Mouse (Mus musculus) liver, embryonic 14.5 days (tissue): ENCODE data around the gene Med12l. TPM values are rescaled to one million over a fixed set of nuclear protein-coding genes. Genes with fewer than 3 reads are reported as not detected.

Experiments
- ATAC-seq: fragments of 200-750 bp; cut with Nextera tagmentation; 2 replicates; pipeline ENCODE4 v1.8.0; 2017; ENCODE audit warnings: moderate number of reproducible peaks, mild to moderate bottlenecking, moderate library complexity; ENCODE audit not compliant: insufficient read depth
- DNase-seq, 3 experiments: peaks; one replicate each; pipeline ENCODE4 v3.0.0-alpha.2; 2012 to 2013; ENCODE audit warnings: low read depth in 3 of 3, low spot score in 3 of 3
- H3K27ac ChIP-seq: fragments of 300-500 bp; sonication (generic); 2 replicates; pipeline ENCODE4 v1.5.1; 2014; ENCODE audit warnings: moderate library complexity, mild to moderate bottlenecking, control low read depth, inconsistent platforms
- H3K27me3 ChIP-seq: fragments of 300-500 bp; sonication (generic); 2 replicates; pipeline ENCODE4 v1.6.1; 2014; ENCODE audit warnings: mild to moderate bottlenecking, low read length, moderate library complexity; ENCODE audit not compliant: control insufficient read depth, insufficient read depth
- H3K36me3 ChIP-seq: fragments of 300-500 bp; sonication (generic); replicated peaks from 2 replicates; pipeline ENCODE4 v1.6.1; 2014; ENCODE audit warnings: low read depth; ENCODE audit not compliant: control insufficient read depth, insufficient read depth
- H3K4me1 ChIP-seq, 2 experiments: fragments of 200-500 bp in 1 of 2; fragments of 300-500 bp in 1 of 2; sonication (generic) in 1 of 2; replicated peaks; 2 replicates each; pipeline ENCODE4 v1.6.1; 2012 to 2014; ENCODE audit warnings: antibody characterized with exemption in 1 of 2, inconsistent platforms in 1 of 2, low read length in 1 of 2; ENCODE audit not compliant: control insufficient read depth in 2 of 2, insufficient read depth in 2 of 2
- H3K4me2 ChIP-seq: fragments of 300-500 bp; sonication (generic); 2 replicates; pipeline ENCODE4 v1.6.1; 2014; ENCODE audit warnings: low read depth, mild to moderate bottlenecking, control low read depth, moderate library complexity
- H3K4me3 ChIP-seq, 2 experiments: fragments of 200-500 bp in 1 of 2; fragments of 300-500 bp in 1 of 2; sonication (generic) in 1 of 2; 2 replicates each; pipeline ENCODE4 v1.5.1; 2012 to 2014; ENCODE audit warnings: low read depth in 2 of 2, low read length in 2 of 2, mild to moderate bottlenecking in 2 of 2, control low read depth in 1 of 2, inconsistent platforms in 1 of 2, moderate library complexity in 1 of 2; ENCODE audit not compliant: insufficient read depth in 1 of 2
- H3K9ac ChIP-seq: fragments of 300-500 bp; sonication (generic); replicated peaks from 2 replicates; pipeline ENCODE4 v1.6.1; 2014; ENCODE audit warnings: mild to moderate bottlenecking, control low read depth, moderate library complexity
- H3K9me3 ChIP-seq: fragments of 300-500 bp; sonication (generic); 2 replicates; pipeline ENCODE4 v1.6.1; 2016; ENCODE audit warnings: low read length, mixed read lengths; ENCODE audit not compliant: control insufficient read depth
- CTCF ChIP-seq: IDR thresholded peaks from 2 replicates; pipeline ENCODE4 v1.5.1; 2016; ENCODE audit warnings: antibody characterized with exemption, low read depth, control low read depth
- EP300 ChIP-seq: IDR thresholded peaks from 2 replicates; pipeline ENCODE4 v1.6.1; 2016; ENCODE audit warnings: antibody characterized with exemption, low read depth
- WGBS: fragments of 180-500 bp; shearing (Covaris S2); extraction: QIAGEN DNeasy Blood & Tissue Kit; methylation state at CpG from one replicate; pipeline ENCODE4 v1.1.7; 2014; ENCODE audit not compliant: insufficient replicate concordance; 5-methylcytosine and 5-hydroxymethylcytosine counted together
- polyA plus RNA-seq, 2 experiments: library from polyadenylated mRNA; depleted of rRNA in 1 of 2; stranded (reverse) in 1 of 2; unstranded in 1 of 2; fragments of >200 nt; fragmentation: Nextera tagmentation in 1 of 2; extraction: Ambion mirVana in 1 of 2; gene quantifications; 2 replicates each; pipeline versions ENCODE4 v1.2.1 to v1.2.3; 2012 to 2014

The Med12l gene
- polyA plus RNA-seq, 2 experiments, result 0.57 to 0.63 TPM

DNA sequence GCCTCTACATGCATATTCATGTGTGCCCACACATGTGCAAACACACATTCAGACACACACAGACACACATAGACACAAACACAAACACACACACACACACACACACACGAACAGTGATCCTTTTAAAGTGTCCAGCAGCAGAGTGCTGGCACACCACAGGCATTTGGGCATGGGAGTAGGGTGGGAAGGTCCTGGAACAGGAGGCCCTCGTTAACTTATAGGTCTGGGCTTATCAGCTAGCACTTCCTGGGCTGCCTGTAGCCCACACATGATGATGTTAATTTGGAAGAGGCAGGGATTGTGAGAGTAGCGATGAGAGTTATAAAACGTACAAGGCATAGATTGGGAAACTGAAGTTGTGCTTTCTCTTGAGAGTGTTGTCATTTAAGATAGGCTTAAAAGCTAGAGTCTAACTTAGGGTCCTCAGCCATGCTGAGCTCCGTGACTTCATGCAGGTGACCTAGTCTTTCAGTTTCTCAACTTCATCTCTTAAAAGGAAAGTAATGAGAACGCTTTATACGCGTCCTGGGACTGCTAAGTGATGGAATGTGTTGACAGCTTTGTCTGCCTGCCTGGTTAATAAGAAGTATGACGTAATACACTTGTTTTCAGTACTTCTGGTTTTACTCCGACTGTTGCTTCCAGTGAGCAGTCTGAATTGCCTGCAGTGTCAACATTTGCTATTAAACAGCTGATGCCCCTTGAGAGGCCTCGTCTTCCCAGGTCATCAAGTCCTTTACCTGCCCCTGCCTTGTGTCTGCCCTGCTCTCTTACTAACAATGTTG lies 199.3 kb downstream of the Med12l start:
- H3K27me3 ChIP-seq, result no peaks in the 10 kb centered on the region
- no peaks in the 10 kb centered on the region for H3K9me3 ChIP-seq
- H3K4me2 ChIP-seq, result no peak overlapping the region
- no peak for DNase-seq
- H3K36me3 ChIP-seq, result no peaks in the 10 kb centered on the region
- peaks cover 0 to 19% of the 10 kb centered on the region in 2 experiments; a peak in 2 of 4 replicates for H3K4me1 ChIP-seq
- TF ChIP-seq CTCF, result no peak
- TF ChIP-seq EP300, result no peak
- no peak overlapping the region for H3K27ac ChIP-seq
- no peak overlapping the region for H3K4me3 ChIP-seq
- no peak overlapping the region for H3K9ac ChIP-seq
- no peak for ATAC-seq
- WGBS, result 51% methylated on average over 11 of the region's 11 CpGs

DNA sequence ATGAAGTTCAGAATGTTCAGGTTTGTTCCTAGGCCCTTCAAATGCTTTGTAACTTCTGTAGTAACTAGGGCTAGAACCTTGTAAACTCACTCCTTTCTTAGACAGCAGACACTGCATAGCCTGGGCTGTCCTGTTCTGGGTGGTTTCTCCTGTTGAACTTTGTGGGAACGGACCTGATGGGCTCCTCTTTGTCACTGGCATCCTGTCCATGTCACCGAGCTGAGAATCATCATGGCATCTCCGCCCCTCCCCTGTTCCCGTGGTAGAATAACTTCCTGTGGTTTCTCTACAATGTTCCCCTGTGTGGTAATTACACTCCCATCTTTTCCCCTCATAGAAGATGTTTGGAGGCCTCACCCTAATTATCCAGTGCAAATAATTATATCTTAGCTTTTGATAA lies 200.3 kb downstream of the Med12l start:
- Histone ChIP-seq H3K9me3 (no peaks in the 10 kb centered on the region), H3K4me3 (no peak overlapping the region), H3K4me1 (peaks cover 0 to 19% of the 10 kb centered on the region in 2 experiments; a peak in 2 of 4 replicates), H3K27ac (no peak overlapping the region), H3K27me3 (no peaks in the 10 kb centered on the region), H3K9ac (no peak overlapping the region), H3K4me2 (no peak overlapping the region), H3K36me3 (no peaks in the 10 kb centered on the region)
- TF ChIP-seq EP300 (no peak), CTCF (no peak)
- 21% methylated on average over 4 of the region's 4 CpGs for WGBS
- ATAC-seq (no peak), DNase-seq (no peak)

DNA sequence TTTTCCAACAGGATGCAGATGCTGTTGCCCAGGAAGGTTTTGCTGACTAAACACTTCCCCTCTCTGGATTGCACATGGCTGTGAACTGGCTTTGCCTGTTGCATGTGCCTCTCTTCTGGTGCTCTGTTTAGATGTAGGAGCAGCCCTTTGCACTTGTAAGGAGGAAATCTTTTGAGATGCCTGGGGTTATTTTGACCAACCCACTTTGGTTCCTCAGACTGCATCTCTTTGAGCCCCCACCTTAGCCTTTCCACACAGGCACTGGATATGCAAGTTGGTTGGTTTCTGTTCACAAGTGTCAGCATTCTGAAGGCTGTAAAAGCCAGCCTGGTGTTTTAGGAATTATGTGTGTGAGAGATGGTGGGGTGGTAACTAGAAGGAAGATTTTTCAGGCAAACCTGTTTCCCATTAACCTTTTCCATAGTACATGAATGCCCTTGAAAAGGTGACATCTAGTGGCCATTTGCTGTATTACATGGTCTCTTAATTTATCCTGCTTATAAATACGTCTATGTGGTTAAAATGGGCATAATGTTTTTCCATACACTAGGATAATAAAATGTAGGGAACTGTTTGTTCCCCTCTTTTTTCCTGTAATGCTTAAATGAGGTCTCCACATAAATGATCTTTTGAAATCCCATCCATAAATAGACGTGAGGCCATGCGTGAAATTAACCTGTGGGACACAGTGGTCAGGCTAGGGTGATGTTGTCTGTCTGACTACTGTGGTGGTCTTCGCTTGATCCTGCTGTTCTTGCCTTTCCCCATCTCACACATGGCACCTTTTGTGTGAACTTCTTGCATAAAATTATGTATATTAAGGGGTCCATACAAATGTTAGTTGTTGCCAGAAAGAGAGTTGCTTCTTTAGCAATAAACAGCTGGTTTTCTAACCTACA lies 203.3 kb downstream of the Med12l start:
- no peaks in the 10 kb centered on the region for H3K36me3 ChIP-seq
- H3K27ac ChIP-seq, result no peak overlapping the region
- H3K4me3 ChIP-seq, result no peak overlapping the region
- H3K27me3 ChIP-seq, result no peaks in the 10 kb centered on the region
- no peak overlapping the region for H3K4me2 ChIP-seq
- WGBS, result 67% methylated on average over 4 of the region's 4 CpGs
- TF ChIP-seq CTCF (peak; percentile 73), EP300 (no peak)
- no peaks in the 10 kb centered on the region for H3K9me3 ChIP-seq
- DNase-seq (peak; percentile 27 to 40 (median 35)), ATAC-seq (no peak)
- H3K4me1 ChIP-seq, result peaks cover 0 to 12% of the 10 kb centered on the region in 2 experiments; a peak in 2 of 4 replicates
- H3K9ac ChIP-seq, result no peak overlapping the region

DNA sequence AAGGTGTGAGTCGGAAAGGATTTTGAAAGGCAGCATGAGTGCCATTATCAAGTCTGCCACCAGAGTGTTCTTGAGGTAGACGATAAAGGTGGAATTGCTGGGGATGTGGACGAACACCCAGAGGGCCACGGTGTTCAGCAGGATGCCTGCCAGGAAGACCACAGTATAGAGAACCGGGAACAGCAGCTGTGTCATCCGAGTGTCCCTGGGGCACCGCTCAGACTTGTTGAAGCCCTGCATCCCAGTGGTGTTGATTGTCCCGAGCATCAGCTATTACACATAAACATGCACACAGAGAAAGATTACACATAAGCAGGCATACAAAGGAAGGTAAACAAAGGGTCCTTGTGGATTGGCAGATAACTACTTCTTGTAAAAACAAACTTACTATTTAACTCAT lies 204.5 kb downstream of the Med12l start:
- no peak overlapping the region for H3K4me3 ChIP-seq
- H3K27ac ChIP-seq, result no peak overlapping the region
- no peak for DNase-seq

DNA sequence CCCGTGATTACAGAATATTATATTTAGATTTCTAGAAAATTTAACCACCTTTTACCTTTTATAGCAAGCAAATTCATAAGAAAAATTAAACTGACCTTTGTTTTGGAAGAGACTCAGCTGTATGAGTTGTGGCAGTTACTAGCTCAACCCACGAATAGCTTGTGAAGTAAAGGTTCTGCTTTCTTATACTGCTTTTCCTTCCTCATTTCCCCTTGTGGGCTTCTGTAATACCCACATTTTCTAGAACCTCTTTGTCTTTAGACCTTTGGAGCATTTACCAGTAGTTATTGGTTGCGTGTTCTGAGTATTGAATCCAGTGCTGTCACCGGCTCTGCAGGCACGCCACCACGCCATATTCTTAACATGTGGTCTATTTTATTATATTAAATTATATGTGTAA lies 205.1 kb downstream of the Med12l start, which contains the start of gene P2ry13:
Gene P2ry13 (minus strand): TSS at position 156 of the 400 bp plus-strand sequence.
- DNase-seq (no peak), ATAC-seq (no peak)
- Histone ChIP-seq H3K9ac (no peak within 1 kb of the TSS), H3K27ac (no peak within 1 kb of the TSS), H3K27me3 (no peaks in the 10 kb centered on the region), H3K9me3 (no peaks in the 10 kb centered on the region), H3K4me2 (no peak within 1 kb of the TSS), H3K4me1 (peaks cover 0 to 2% of the 10 kb centered on the region in 2 experiments; a peak in 1 of 4 replicates), H3K4me3 (no peak within 1 kb of the TSS), H3K36me3 (no peaks in the 10 kb centered on the region)
- WGBS, result 52% methylated on average over 6 of the region's 6 CpGs
- TF ChIP-seq EP300, result no peak
- no peak for TF ChIP-seq CTCF

More for the DNA sequence above, 204.5 kb downstream of the Med12l start:
- TF ChIP-seq EP300, result no peak
- TF ChIP-seq CTCF, result no peak
- ATAC-seq, result no peak
- H3K9me3 ChIP-seq, result no peaks in the 10 kb centered on the region
- no peak overlapping the region for H3K9ac ChIP-seq
- peaks cover 0 to 6% of the 10 kb centered on the region in 2 experiments; a peak in 2 of 4 replicates for H3K4me1 ChIP-seq
- 67% methylated on average over 8 of the region's 8 CpGs for whole genome bisulfite sequencing
- H3K4me2 ChIP-seq, result no peak overlapping the region
- no peaks in the 10 kb centered on the region for H3K36me3 ChIP-seq
- H3K27me3 ChIP-seq, result no peaks in the 10 kb centered on the region
